Mouse (Mus musculus) E14TG2a.4 (cell line): ENCODE results near the gene Hoxb7.

Experiments used
- CTCF ChIP-seq: conservative IDR thresholded peaks from 2 replicates; pipeline ENCODE4 v1.5.1; 2014; ENCODE audit warnings: low read length
- NANOG ChIP-seq: IDR thresholded peaks from 2 replicates; pipeline ENCODE4 v1.6.1; 2014; ENCODE audit warnings: borderline replicate concordance, low read length, mixed read lengths

DNA sequence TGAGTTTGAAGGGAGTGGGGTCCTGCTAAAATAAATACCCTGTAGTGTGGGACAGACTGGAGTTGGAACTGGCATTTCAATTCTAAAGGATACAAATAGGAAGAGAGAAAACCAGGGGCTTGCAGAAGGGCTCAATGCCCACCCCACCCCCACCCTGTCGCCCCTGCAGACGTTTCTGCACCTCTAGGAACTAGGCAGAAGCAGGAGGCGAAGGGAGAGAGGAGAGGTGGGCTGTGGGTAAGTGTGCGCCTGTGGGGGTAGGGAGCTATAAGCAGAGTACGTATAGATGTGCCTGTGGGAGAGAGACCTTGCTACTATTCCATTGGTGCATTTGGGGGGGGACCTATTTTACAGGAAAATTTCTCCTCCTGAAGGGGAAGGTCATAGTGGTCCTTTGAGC lies 41.3 kb downstream of the Hoxb7 start:
- TF ChIP-seq CTCF (no peak), NANOG (no peak)
